10 mouse cellular contexts compared by ENCODE assay signal in the genomic region with DNA sequence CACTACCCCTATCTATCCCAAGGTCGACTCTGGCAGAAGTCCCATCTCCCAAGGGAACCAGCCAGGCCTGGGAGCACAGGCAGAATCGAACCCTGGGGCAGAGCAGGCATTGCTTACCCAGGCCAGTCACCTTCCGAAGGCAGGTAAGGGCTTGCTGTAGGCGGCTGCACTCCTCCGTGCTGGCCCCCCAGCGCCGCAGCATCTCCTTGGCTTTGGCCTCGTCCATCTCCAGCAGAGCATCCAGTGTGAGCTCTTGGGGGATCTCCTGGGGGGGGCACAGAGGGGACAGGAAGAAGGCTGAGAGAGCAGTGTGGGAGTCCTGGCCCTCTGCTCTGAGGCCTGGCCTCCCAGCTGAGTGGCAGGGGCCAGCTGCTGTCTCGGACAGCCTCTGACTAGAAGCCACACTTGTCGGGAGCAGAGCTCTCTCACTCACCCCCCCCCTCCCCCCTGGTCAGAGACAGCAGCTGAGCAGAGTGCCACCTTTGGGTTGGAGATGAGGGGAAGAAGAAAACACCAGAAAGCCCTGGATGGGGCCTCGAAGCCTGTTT.
DNase-seq lines count a peak whose midpoint lies in the region; ATAC-seq and TF ChIP-seq lines count a peak whose summit lies in the region.
"Had no signal": no experiment of that assay in that cellular context is flagged by ENCODE, and none has a peak within 500 bp of the region (broad histone marks: within the 10 kb centered on the region; RNA-seq: fewer than 3 reads in every experiment).

No protein-coding gene starts in this region.

- no peak overlapping the region for H3K4me2 ChIP-seq in lung, embryonic 16.5 days (ENCODE audit: low read depth, low read length)
- H3K4me2 ChIP-seq in embryonic facial prominence, embryonic 14.5 days (ENCODE audit: low read depth, low read length) = peak overlapping the region; percentile 26; the same call in 1 of the 2 replicates
- peak overlapping the region; percentile 63 for H3K4me2 ChIP-seq in myocyte (ENCODE audit: low read depth)
- H3K4me2 ChIP-seq: liver, embryonic 11.5 days had no signal

- no peaks in the 10 kb centered on the region for H3K27me3 ChIP-seq in heart, embryonic 10.5 days (ENCODE audit: insufficient read depth, poor library complexity, severe bottlenecking)
- H3K27me3 ChIP-seq in lung, embryonic 16.5 days (ENCODE audit: control insufficient read depth, insufficient read depth, low read depth, low read length) = no peaks in the 10 kb centered on the region
- H3K27me3 ChIP-seq in embryonic facial prominence, embryonic 14.5 days (replicated peaks; ENCODE audit: control insufficient read depth, insufficient read depth, low read length) = no peaks in the 10 kb centered on the region
- no peaks in the 10 kb centered on the region for H3K27me3 ChIP-seq in myocyte (ENCODE audit: control insufficient read depth, insufficient read depth, insufficient read length)

- peak overlapping the region; percentile 86 for H3K27ac ChIP-seq in heart, embryonic 10.5 days
- no peak overlapping the region for H3K27ac ChIP-seq in lung, embryonic 16.5 days (ENCODE audit: low read length)
- H3K27ac ChIP-seq in embryonic facial prominence, embryonic 14.5 days (replicated peaks; ENCODE audit: low read depth, low read length) = peak overlapping the region; percentile 63

- ATAC-seq in lung, embryonic 16.5 days (ENCODE audit: low read depth) = no peak
- peak; percentile 86; the same call in 1 of the 2 replicates for ATAC-seq in embryonic facial prominence, embryonic 14.5 days (ENCODE audit: low read depth)
- no peak for ATAC-seq in granulocyte monocyte progenitor cell, adult 5-6 weeks (replicated peaks; ENCODE audit: poor library complexity, severe bottlenecking)

- WGBS in heart, embryonic 10.5 days = 61% methylated on average over 11 of the region's 11 CpGs
- 52% methylated on average over 11 of the region's 11 CpGs for WGBS in lung, embryonic 16.5 days
- 50% methylated on average over 11 of the region's 11 CpGs for WGBS in embryonic facial prominence, embryonic 14.5 days

- 0 out of 2 replicates have a peak overlapping the region, but pooled peaks have one; percentile 5 for H3K9ac ChIP-seq in lung, embryonic 16.5 days (ENCODE audit: low read length)
- H3K9ac ChIP-seq in embryonic facial prominence, embryonic 14.5 days (ENCODE audit: low read depth, low read length) = peak overlapping the region; percentile 37; the same call in 1 of the 2 replicates

- H3K4me1 ChIP-seq in heart, embryonic 10.5 days = peaks cover 35% of the 10 kb centered on the region
- no peaks in the 10 kb centered on the region; the same call in 1 of the 2 replicates for H3K4me1 ChIP-seq in lung, embryonic 16.5 days (replicated peaks; ENCODE audit: control insufficient read depth, insufficient read depth, low read length)
- H3K4me1 ChIP-seq in embryonic facial prominence, embryonic 14.5 days (ENCODE audit: control insufficient read depth, insufficient read depth, low read length) = peaks cover 10% of the 10 kb centered on the region

- peak; percentile 31 for TF ChIP-seq POLR2A in myocyte (IDR thresholded peaks at IDR 0.05; ENCODE audit: insufficient read length, low read depth)

- 0 out of 2 replicates have a peak overlapping the region, but pooled peaks have one; percentile 5 for H3K4me3 ChIP-seq in heart, embryonic 10.5 days
- H3K4me3 ChIP-seq in lung, embryonic 16.5 days (ENCODE audit: low read length) = no peak overlapping the region
- no peak overlapping the region for H3K4me3 ChIP-seq in embryonic facial prominence, embryonic 14.5 days (ENCODE audit: low read depth, low read length)
- peak overlapping the region; percentile 19 for H3K4me3 ChIP-seq in myocyte

- peaks cover 38% of the 10 kb centered on the region for H3K36me3 ChIP-seq in heart, embryonic 10.5 days
- peaks cover 6% of the 10 kb centered on the region; the same call in 1 of the 2 replicates for H3K36me3 ChIP-seq in lung, embryonic 16.5 days (ENCODE audit: control insufficient read depth, insufficient read depth, low read length)
- peaks cover 14% of the 10 kb centered on the region for H3K36me3 ChIP-seq in embryonic facial prominence, embryonic 14.5 days (ENCODE audit: control insufficient read depth, insufficient read depth, low read length)
- H3K36me3 ChIP-seq in myocyte (ENCODE audit: control insufficient read depth, insufficient read depth) = peaks cover 9% of the 10 kb centered on the region

- no peak for DNase-seq in heart, embryonic 10.5 days (ENCODE audit: low spot score)
- DNase-seq in heart, postnatal 4 days = no peak
- DNase-seq in lung, postnatal 14 days = no peak
- peak; percentile 62 for DNase-seq in embryonic facial prominence, embryonic 14.5 days (ENCODE audit: low spot score)
- no peak for DNase-seq in B cell, adult 2 months
- DNase-seq: right cerebral cortex, adult 18-20 months had no signal

- no peaks in the 10 kb centered on the region for H3K9me3 ChIP-seq in heart, embryonic 10.5 days
- H3K9me3 ChIP-seq in lung, embryonic 16.5 days (ENCODE audit: control insufficient read depth, low read length) = 0 out of 2 replicates have a peak, but pooled peaks cover 3% of the 10 kb centered on the region
- H3K9me3 ChIP-seq in embryonic facial prominence, embryonic 14.5 days (ENCODE audit: control insufficient read depth, low read length) = no peaks in the 10 kb centered on the region

- no peak overlapping the region for H3ac ChIP-seq in myocyte (ENCODE audit: control insufficient read depth, insufficient read length)

- H3K79me2 ChIP-seq in myocyte (ENCODE audit: control insufficient read depth, insufficient read depth) = no peaks in the 10 kb centered on the region

TF ChIP-seq in myocyte, 11 proteins besides CTCF, POLR2A, EP300 and RAD21:
- TF ChIP-seq REST (IDR thresholded peaks at IDR 0.05; ENCODE audit: insufficient read depth, insufficient read length) (no peak), E2F4 (IDR thresholded peaks at IDR 0.05; ENCODE audit: insufficient read depth) (no peak), MYOG (IDR thresholded peaks at IDR 0.05; ENCODE audit: control insufficient read depth in 1 of 3, insufficient read depth in 1 of 3, insufficient read length in 2 of 3, low read depth in 2 of 3) (peak; percentile 82 to 95 (median 84)), POLR2AphosphoS2 (IDR thresholded peaks at IDR 0.05; ENCODE audit: insufficient read length, low read depth) (no peak), TCF3 (IDR thresholded peaks at IDR 0.05; ENCODE audit: insufficient read length, low read depth) (peak; percentile 91), SRF (IDR thresholded peaks at IDR 0.05; ENCODE audit: control insufficient read depth, insufficient read length, low read depth) (no peak), TCF12 (IDR thresholded peaks at IDR 0.05; ENCODE audit: insufficient read depth, poor library complexity, severe bottlenecking) (peak; percentile 66), MAX (IDR thresholded peaks at IDR 0.05; ENCODE audit: low read depth) (no peak), MYOD1 (IDR thresholded peaks at IDR 0.05; ENCODE audit: control insufficient read depth in 1 of 3, insufficient read length in 2 of 3, low read depth in 2 of 3) (peak; percentile 91 to 100 (median 98)), CEBPB (IDR thresholded peaks at IDR 0.05; ENCODE audit: insufficient read depth, poor library complexity, severe bottlenecking) (no peak), USF1 (IDR thresholded peaks at IDR 0.05; ENCODE audit: low read depth) (no peak)

Comparison
In these comparisons a context has a peak if more than half of its experiments do, and no peak if none do; other contexts are left out.
1. H3K4me3 ChIP-seq: peak in heart, embryonic 10.5 days (single experiment) and myocyte (single experiment); none in lung, embryonic 16.5 days (single experiment) and embryonic facial prominence, embryonic 14.5 days (single experiment).